Mouse (Mus musculus): ENCODE measurements at regions not wholly inside any gene's neighbourhood (a gene's known extent, or its start where the extent isn't known, plus 50 kb on each side); places are given as distances from the start of the nearest gene placed in this dataset.
A peak's percentile ranks its signal among the peaks of the same experiment; 100 is the strongest.

DNA sequence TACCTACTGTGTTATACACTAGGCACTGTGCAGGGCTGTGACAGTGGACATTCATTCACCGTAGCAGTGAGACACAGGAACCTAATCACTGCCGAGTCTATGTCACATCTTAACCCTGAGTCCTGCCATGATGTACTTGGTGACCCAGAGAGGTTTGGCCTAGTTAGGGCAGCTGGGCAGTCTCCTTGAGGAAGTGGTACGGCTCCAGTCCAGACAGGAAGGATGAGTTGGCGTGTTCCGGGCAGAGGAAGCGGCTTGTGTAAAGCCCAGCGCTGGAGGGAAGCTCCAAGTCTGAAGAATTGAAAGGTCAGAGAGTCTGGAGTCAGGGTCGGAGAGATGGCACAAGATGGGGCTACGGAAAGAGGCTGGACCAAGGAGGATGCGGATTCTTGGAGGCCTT is 99.4 kb upstream of the Smim15 start:
- DNase-seq = peak; percentile 23

DNA sequence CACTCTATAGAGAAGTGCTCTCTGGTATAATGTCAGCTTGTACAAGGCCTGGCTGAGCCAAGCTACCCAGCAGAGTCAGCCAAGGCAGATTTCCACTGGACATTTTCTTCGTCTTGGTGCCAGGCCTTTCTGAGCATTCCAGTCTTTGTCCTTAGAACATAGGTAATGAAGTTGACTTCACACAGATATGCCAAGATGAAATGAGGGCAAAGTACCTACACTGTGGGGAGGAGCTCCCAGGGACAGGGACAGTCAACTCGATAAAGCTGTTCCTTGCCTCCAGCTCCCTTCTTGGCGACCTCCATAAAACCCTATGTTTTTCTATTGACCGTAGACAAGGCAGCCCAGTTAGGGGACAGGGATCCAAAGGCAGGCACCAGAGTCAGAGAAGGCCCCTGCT is 101.3 kb upstream of the Smim15 start:
- DNase-seq = no peak

DNA sequence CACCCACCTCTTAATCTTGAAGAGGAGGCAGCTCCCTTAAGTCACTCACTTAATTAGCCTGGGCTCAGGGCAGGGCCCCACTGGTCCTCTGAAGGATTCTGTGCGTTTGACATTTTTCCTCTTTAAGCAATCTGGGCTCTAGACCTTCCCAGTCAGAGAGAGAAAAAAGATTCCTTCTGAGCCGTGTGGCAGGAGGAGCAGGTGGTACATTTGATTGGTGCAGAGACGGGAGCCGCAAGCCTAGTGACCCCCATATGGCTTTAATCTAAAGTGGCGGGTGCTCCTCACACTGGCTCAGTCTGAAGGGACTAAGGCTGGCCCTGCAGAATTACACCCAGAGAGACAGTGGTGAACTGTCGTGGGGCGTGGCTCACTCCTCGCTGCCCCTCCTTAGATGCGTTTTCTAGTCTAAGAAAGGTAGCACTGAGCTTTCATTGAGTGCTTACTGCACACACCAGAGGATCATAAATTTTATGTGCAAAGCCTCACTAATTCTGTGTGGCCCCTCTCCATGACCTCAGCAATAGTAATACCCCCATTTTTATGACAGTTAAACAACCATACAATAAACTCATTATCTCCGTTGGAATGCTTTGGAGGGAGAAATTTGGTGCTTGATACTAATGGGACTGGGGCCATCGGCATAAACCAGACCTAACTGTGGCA is 101.8 kb upstream of the Smim15 start:
- DNase-seq = no peak

DNA sequence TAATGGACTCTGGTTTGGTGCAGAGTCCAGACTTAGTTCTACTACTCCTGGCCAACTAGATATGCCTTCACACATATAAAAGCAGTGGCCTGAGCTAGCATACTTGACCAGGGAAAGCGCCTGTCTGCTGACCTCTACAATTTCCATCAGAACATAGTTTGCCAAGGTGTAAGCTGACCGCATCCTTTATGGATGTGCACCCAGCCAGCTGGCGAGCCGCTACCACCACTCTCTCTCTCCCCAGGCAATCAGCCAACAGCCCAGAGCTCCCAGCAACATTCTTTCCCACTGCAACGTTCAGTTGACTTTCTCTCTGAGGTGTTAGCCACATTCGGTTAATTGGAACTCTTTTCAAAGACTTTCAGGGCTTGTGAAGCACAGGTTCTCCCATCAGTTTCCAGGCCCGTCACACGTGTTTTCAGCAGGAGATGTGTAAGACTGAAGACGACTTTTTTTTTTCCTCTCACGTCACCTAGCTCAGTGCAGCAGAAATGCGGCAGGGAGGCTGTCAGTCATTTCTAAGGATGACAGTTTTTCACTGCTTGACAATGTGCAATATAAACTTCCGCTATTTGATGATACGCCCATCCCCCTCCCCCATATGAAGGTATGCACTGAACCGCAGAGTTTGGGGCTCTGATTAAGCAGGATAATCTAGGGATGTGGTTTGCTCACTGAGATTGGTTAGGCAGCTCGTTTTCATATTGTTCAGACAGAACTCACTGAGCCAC is 104.2 kb upstream of the Smim15 start:
- DNase-seq = peak; percentile 59

DNA sequence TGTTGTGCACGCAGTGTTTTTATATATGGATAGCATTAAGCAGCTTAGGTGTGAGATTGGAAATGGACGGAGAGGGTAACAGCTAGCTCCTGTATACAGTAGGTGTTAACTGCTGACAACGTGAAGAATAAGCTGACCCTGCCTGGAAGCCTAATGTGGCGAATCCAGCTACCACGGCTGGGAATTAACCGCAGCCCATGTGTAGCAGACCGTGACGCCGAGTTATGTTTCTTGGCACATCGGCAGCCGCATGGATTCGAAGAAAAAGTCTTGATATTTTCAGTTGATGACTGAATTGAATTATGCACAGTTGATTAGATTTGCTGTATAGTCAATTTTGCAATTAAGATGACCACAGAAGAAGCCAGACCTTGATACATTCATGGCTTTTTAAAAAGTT is 108.6 kb upstream of the Smim15 start:
- DNase-seq = no peak

DNA sequence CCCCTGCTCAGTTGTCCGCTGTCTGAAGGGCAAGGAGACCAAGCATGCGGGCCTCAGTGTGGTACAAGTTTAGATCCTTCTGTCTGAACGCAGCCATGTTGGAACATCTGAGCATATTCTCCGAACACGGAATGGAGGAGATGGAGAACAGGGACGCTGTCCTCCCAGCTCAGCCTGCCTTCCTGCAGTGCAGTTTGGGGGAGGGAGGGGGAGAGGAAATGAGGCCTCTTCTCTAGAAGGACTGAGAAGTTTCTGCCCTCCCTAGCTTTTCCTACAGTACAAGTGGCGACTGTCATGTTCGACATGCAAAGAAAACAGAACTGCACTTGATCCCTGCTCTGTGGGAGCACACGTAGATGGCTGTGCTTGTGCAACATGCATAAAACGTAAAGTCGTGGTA is 109.6 kb upstream of the Smim15 start:
- no peak for DNase-seq

DNA sequence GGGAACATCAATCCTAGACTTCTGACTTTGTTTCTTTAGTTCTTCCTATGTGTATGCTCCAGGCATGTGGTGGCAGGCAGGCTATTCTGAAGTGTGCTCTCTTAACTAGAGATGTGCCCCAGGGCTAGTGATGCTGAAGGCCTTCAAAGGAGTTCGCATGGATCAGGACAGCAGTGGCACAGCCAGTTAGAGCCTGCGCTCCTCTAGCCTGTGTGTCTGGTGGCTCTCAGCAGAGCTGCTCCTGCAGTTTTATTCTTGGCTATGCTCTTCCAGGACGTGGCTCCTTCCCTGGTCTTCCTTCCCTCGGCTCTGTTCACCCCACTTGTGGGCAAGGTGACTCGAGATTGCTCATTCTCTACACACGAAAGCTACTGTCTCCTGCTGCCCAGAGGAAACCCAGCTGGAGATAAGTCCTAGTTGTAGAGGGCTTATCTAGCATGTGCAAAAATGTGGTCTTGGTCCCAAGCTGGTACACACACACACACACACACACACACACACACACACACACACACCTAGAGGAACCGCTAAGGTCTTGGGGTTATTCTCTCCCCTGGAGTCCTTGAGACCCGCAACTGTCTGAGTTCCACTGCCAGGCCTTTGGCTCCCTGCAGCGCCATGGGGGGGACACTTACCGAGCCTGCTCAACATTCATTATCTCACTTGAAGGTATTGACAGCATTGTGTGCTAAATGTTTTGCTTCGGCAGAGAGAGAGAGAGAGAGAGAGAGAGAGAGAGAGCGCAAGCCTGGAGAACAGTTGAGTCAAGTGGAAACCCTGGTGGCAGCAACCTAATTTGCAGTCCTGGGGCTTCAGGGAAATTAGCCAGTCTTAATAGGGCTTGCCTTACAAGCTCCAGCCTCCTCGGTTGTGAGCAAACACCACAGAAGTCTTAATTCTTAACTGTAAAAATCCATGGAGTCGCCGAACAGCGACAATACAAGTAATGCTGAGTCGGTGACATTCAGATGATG is 110.4 kb upstream of the Smim15 start:
- no peak for DNase-seq

DNA sequence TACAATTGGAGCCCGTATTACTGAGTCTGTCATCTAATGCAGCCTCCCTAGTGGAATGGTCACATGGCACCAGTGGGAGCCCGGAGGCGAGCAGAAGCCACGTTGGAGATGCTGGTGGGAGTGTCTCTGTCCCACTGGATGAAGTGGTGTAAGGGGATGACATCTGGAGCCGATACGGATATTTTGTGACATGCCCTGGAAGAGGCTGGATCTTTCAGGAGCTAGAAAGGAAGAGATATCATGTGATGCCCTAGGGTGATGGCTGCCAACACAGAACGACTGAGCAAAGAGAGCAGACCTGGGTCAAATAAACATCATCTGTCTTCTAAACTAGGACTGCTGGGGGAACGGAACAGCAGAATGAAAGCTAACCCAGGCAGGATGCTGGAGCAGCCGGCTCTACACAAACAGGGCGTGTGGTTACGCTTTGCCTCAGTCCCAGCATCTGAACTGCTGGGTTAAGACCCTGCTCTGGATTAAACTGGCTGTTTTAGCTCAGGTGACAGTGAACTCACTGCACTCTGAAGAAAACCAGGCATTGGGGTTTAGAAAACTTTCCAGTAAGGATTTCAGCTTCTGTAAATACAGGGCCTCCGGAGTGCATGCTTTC is 111.7 kb upstream of the Smim15 start:
- DNase-seq = no peak

DNA sequence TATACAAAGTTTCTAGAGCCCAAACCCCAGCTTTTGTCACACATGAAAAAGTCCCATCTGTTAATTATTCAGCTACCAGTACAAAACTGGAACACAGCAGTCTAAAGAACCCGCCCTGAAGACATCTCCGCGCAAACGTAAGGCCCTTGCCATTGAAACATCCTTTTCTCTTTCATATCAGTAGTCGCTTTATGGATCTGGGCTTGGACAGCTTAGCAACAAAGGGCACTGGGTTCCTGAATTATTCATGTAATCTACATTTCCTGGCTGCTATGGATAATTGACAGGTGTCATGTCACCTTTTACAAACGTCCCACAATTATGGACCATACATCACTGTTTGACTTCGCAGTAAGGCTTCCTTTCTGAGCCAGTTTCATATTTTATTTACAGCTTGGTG is 113.0 kb upstream of the Smim15 start:
- no peak for DNase-seq

DNA sequence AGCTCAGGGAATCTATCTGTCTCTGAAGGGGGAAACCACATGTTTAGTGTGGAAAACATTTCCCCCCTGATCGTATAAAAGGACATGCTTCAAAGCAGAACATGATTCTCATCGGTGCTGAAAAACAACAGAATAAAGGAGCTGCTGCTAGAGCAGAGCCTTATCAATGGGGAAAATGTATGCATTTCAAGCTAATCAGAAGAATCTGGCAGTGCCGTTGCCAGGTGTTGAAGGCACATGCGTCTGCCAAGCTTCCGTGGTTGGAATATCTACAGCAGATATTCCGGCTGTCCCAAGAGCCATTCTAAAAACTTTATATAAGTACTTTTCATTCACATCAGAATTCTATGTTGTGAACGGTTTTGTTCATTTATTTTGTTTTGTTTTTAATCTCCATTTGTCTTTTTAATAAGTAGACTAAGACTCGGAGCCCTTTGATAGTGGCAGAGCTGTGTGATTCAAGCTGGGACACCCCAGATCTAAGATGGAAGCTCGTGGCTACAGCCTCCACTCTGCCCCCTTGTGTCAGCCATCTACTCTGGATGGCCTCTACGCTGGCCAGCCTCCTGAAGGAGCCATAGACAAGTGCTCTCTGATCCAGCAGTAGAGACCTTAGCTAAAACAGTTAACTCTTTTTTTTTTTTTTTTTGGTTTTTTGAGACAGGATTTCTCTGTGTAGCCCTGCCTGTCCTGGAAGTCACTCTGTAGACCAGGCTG is 116.6 kb upstream of the Smim15 start:
- no peak for DNase-seq

DNA sequence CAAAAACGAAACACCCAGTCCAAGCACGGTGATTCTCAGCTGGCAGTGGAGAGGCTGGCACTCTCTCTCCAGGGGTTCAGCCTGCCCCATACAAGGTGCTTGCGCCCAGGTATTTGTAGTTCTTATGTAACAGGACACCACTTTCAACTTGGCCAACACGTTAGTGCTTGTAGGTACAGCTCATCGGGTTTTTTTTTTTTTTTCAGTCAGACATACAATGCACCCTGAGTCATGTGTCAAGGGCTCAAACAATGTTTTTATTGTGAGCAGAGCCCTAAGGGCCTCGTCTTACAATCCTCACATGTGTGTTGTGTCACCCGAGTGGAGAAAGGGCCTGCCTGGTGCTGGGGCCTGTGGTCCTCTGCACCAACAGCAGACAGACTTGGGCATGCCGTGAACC is 118.8 kb upstream of the Smim15 start:
- no peak for DNase-seq

DNA sequence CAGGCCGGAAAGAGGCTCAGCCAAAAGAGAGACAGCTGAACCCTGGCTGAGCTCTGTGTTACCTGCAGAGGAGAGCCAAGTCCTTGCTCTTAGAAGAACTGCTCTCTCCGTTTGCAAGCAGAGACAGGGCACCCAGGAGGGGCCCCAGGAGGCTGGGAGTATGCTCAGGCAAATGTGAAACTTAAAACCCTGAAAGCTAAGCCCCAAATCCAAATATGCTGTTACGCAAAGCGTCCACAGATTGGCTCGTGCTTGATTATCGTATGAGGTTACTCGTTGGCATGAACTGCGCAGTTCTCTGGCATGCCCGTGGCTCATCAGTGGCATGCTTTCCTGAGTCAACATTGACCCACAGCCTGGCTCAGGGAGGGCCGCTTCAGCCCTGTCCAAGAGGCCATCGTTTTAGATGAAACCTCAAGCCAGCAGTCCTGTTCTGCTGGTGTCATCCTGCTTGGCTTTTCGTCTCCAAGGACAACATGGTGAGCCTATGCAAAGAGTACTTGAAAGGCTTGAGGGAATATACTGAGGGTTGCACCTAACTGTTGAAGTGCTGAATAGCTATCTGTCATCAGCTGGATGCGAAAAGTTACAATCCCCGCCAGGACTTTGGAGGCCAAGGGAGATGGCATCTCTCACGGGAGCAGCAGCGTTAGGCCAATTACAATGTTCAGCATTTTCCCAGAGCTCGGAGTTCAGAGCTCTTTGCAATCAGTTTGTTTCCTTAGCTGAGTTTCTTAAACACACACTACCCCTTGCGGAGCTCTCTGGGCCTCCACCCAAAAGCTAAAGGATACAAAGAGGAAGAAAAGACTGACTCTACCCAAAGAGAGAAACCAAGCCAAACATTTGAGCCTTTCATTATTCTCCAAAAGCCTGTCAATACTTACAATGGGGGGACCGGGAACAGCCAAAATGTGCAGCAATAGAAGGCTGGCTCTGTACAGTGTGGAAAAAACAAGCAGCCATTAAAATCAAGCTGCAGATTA is 120.8 kb upstream of the Smim15 start:
- DNase-seq = peak; percentile 62

DNA sequence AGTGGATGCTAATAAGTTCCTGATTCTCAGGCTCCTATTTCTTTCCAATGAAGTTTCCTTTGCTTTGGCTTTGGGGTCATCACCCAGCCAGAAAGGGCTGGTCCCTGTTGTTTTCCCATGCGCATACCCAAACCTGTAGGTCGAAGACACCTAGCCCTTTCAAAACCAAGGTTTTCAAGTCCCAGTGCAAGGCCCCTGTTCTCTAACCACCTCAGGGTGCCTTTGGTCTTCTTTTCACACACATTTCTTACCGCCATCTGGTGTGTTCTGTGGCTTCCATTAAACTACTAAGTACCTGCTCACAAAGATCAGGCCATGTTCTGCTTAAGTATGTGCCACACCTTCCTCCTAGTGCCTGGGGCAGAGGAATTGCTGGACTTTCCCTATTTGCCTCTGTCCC is 124.8 kb upstream of the Smim15 start:
- DNase-seq = no peak

DNA sequence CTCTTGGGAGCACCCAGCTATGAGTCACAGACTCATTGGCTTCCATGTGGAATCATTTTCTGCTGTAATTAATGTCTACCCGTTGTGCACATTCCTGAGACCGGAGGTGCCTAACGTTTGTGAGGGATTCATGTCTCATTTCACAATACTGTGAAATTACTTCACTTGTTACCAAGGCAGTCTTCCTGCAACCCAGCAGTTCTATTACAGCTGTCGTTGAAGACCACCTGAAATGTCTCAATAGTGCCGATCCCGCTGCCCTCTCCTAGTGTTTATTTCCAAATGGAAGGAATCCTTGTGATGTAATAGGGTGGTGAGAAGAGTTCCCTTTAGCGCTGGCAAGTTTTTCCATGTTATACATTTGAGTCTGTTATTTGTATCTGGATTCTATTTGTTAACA is 125.8 kb upstream of the Smim15 start:
- DNase-seq = no peak

DNA sequence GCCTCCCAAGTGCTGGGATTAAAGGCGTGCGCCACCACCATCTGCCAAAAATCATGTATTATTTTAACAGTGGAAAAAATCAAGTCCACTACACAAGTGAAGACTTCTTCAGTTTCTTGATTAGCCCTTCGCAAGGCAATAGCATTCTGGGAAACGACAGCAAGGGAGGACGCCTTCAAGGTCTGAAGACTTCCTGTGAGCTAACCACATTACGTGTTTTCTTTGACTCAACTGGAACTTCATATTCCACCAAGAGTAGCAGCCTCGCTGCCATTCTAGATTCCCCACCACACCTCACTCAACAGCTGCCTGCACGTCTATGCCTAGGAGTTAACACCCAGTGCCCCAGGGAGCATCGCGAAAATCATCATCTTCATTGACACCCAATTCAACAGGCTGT is 126.2 kb upstream of the Smim15 start:
- no peak for DNase-seq

DNA sequence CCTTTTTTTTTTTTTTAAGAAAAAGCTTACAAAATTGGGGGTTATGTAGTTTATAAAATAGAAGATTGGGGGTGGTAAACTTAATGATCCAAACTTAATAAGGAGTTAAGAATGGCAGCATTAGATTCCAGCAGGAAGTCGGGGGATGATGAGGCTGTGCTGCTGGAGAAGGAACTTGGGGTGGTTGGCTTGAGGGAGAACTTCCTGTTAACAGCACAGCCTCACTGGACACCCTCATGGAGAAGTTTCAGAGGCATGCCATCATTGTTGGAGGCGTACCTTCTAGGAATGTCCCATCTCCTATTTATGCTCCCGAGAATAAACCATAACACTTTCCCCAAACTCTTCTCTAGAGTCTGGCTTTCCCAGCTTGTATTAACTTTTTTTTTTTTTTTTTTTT is 126.7 kb upstream of the Smim15 start:
- DNase-seq = no peak

DNA sequence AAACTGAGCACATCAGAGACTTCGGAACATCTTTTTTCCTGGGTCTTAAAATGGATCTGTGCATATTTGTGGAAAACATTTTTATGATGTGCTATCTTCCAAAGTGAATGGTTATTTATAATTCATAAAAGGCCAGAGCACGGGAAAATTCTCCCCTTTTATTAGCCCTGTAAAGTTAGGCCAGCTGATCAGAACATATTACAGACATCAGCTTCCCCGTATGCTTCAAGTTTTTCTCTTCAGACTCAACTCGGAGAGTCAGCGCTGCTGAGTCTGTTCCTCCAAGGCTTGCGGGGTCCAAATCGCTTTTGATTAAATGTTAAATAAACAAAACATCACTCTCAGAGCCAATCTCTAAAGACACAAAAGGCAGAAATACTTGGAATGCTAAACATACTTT is 134.1 kb upstream of the Smim15 start:
- no peak for DNase-seq

DNA sequence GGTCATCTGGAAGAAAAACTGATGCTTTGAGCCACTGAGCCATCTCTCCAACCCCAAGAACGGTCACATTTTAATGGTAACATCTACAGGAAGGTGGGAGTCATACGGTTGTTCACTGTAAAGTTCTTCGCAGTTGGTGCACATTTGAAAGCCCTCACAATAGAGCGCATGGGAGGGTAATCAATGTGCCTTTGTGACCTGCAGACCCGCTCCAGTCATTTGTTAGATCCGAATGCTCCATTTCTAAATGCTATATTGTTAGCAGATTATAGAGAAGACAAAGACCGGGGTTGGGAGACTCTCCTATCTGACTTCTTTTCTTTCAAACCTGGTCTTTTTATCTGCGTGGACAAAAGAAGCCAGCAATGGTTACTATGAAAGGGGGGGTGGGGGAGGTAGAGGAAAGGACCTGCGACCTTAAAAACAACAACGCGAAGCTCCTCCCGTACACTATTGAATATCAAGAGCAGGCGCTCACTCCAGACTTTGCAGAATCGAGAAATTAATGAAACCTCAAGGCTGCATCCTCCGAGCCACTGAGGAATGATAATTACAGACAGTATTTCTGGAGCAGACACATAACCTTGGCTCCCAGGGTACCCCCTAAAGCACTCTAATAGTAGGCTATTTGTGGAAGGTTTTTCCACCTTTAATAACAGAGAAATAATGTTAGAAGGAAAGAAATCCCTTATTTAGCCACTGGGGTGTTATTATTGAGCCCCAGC is 134.7 kb upstream of the Smim15 start:
- no peak for DNase-seq

DNA sequence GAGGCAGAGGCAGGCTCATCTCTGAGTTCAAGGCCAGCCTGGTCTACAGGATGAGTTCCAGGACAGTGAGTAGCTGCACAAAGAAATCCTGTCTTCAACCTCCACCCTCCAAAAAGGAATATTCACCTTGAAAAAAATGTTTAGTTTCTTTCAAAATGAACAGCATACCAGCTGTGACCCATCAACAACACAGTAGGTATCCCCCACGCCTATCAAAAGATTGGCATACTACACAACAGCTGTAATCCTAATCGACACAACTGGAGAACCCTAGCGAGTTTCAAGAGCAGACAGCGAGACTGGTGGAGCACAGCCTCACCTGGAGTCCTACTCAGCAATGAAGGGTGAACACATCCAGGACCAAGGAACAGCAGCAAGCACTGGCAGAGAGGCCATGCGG is 136.3 kb upstream of the Smim15 start:
- no peak for DNase-seq

DNA sequence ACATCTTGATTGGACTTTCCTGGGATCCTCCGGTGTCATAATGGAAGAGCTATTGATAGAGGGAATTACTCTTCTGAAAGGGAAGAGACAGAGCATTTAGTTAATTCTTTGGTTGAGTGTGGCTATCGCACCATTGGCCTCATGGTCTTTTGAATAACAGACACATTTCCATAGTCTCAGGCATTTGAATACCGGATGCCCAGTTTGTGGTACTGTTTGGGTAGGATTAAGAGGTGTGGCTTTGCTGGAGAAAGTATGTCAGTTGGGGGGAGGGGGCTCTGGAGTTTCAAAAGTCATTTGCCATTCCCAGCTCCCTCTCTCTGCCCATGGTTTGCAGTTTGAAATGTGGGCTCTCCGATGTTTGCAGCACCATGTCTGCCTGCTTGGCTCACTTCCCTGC is 139.4 kb upstream of the Smim15 start:
- DNase-seq = no peak

All from gastrocnemius, postnatal 25 days (tissue).